Mouse (Mus musculus) 3T3-L1 (cell line): Measurements from ENCODE around the gene Spats2.
A peak's percentile ranks its signal among the peaks of the same experiment; 100 is the strongest.

Experiments used
- DNase-seq: peaks from one replicate; pipeline ENCODE4 v3.0.0-alpha.2; 2015; ENCODE audit warnings: low read depth, low spot score

The Spats2 gene

GRCm38 (mm10) chr15:99097840-99098492 lies 27.8 kb upstream of the Spats2 start:
- DNase-seq: no peak

DNA sequence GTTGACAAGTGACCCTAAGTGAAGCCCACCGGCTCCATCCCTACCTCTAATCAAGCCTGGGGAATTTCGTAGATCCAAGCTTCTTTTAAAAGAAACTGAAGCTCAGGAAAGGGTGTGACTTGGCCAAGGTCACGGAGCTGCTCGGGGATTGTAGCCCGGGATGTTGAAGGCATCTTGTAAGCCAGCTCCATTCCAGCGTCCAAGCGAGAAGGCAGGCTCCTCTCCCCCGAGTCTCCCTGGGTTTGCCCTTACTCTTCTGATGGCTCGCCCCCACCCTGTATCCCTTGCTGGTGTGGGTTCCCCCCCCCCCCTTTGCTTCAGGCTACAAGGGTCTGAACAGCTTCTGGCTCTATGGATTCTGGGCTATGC lies 27.2 kb upstream of the Spats2 start:
- DNase-seq: no peak

- DNase-seq: peak; percentile 71
Measured at GRCm38 (mm10) chr15:99099139-99099556, 26.6 kb upstream of the Spats2 start.

- DNase-seq: peak; percentile 26
Measured at GRCm38 (mm10) chr15:99099984-99100383, 25.7 kb upstream of the Spats2 start.

DNA sequence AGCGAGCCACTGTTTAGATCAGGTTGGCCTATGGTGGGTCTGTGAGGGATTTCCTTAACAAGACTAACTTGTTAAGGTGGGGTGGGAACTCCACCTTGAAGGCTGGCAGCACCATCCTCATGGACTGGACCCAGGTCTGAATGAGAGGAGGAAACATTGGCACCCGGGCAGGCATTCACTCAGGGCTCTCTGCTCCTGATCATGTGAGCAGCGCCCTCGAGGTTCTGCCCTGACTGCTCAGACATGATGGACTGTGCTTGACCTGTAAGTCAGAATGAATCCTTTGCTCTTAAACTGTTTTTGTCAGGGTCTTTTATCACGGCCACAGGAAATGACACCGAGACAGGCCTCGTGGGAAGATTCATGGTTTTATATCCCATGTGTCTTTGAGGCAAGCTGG lies 20.5 kb upstream of the Spats2 start:
- DNase-seq: no peak

- DNase-seq: no peak
Measured at GRCm38 (mm10) chr15:99107866-99108265, 17.9 kb upstream of the Spats2 start.

DNA sequence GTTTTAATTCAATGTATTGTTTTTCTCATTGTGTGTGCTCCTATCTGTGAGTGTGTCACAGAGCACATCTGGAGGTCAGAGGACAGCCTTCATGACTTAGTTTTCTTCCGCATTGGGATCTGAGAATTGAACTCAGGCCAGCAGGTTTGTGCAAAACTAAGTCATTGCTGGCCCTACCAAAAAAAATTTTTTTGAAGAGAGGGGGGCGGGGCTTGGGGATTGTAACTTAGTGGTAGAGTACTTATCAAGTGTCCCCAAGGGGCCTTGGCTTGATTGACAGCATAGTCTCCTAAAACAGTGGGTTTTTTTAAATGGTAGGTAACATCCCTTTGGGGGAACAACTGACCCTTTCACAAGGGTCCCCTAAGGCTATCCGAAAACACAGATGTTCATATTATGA lies 14.6 kb upstream of the Spats2 start:
- DNase-seq: peak; percentile 44

DNA sequence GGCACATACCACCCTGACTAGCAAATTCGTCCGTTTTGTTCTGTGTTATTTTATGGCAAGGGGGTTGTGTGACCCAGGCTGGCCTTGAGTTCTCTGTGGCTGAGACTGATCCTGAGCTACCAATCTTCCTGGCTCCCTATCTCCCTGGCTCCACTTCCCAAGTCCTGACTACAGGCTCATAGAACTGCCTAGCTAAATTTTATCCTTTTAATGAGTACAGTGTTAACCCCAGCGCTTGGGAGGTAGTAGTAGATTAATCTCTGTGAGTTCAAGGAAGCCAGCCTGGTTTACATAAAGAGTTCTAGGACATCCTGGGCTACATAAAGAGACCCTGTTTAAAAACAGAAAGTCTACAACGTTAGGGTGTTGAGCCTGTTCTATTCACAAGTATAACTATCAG lies 13.9 kb upstream of the Spats2 start:
- no peak for DNase-seq

DNA sequence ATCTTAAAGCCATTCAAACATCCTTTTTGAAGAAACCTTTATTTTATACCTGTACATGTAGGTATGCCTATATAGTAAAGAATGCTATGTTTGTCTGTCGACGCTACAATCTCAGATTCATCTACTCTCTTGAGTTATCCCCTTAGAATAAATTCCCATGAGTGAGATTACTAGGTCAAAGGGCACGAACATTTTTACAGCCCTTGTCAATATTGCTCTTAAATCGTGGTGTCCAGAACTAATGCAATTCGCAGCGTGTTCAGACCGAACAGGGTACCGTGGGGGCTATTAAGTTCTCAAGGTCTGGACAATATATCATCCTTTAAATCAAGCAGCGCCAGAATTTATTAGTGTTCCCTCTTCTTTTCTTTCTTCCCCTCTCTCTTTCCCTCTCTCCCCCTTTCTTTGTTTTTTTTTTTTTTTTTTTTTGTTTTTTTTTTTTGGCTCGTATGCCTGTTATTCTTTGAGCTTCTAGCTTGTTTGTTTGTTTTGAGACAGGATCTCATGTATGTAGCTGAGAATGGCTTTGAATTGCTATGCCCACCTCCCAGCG lies 12.8 kb upstream of the Spats2 start:
- DNase-seq: no peak

DNA sequence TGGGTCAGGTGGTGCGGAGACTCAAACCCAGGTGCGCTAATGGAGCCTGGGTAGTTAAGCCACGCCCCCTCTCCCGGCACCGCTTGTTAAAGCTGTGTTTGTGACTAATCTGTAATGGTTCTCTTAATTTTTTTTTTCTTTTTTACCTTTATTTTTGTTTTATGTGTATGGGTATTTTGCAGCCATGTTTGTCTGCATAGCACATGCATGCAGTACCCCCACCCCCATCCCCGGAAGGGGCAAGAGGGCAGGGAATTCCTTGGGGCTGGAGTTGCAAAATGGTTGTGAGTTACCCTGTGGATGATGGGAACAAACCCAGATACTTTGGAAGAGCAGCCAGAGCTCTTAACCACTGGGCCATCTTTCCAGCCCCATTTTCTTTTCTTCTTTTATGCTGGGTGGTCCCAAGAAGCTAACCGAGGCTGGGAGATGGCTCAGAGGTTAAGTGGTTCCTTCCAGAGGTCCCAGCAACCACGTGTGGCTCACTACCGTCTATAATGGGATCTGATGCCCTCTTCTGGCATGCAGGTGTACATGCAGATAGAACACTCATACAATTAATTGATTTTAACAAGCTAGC lies 12.2 kb upstream of the Spats2 start:
- peak; percentile 40 for DNase-seq

GRCm38 (mm10) chr15:99114312-99115064 lies 11.2 kb upstream of the Spats2 start:
- no peak for DNase-seq

GRCm38 (mm10) chr15:99115065-99115423 lies 10.7 kb upstream of the Spats2 start:
- no peak for DNase-seq

GRCm38 (mm10) chr15:99116539-99116938 lies 9.2 kb upstream of the Spats2 start:
- no peak for DNase-seq

DNA sequence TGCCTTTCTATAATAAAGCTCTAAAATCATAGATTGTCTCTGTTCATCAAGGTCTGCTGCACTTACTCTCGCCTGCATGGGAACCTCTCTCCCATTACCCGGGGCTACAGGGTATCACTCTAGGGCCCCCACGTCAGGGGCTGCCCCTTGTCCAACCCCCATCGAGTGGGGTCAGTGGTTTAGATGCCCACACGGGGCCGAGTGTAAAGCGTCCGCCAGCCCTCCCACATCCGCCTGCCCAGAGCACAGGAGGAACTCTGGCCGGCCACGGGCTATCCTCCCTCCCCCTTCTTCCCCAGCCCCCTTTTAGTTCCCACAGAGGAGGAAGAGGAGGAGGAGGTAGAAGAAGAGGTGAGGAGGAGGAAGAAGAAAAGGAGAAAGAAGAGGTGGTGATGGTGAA lies 4.9 kb upstream of the Spats2 start:
- DNase-seq: no peak

GRCm38 (mm10) chr15:99122642-99123041 lies 3.1 kb upstream of the Spats2 start:
- peak; percentile 36 for DNase-seq

DNA sequence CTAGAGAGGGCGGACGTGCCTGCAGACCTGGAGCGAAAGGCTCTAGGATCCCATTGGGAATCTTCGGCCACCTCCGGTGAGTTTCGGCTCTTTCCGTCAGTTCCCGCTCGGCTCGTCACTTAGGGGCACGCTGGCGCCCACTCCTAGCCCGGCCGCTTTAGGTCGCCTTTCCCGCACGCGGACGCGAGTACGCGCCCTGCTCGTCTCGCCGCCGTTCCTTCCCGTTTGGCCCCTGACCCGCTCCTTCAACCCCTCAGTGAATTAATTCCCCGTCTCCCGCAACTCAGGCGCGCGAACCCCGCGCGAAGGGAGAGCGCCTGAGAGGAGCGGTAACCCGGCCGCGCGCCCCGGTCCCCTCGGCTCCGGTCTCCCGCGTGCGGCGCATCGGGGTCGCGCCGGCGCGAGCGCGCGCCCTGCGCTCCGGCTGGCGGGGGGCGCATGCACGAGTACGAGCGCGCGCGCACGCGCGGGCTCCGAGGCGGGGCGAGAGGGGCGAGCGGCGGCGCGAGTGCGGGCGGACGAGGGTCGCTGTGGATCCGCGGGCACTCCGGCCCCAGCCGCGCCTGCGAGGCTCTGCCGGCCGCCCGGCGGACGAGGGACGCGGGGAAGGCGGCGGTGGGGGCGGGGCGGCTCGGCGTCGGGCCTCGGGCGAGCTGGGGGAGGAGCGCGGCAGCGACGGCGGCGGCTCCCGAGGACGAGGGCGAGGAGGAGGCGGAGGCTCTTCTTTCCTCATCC lies 532 bp downstream of the Spats2 start:
- peak; percentile 71 for DNase-seq

- DNase-seq: peak; percentile 51
Measured at GRCm38 (mm10) chr15:99126816-99127365, 1.2 kb downstream of the Spats2 start.

DNA sequence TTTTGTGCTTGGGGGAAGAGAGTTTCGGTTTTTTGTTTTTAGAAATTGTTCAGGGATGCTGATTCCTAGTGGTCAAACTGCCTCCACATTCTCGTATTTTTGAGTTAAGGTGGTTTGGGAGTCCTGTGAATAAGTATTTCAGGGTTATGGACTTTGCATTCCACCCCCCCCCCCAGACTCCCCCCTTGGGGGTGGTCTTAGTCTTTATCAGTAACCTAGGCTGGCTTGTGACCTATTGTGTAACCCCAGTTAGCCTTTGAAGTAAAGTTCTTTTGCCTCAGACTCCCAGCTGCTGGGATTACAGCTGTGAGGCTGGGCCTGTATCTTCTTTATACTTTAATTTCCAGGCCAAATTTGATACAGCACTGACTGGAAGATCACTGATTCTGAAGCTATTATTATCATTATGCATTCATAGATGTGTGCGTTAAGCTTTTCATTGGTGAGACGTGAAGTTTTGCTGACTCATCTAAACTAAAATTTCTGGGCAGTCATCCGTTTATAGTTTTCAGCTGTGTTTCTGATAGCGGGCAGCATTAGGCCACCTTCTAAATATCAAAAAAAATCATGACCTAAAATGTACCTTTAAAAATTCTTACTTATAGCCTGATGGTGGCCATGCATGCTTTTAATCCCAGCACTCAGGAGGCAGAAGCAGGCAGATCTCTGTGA lies 2.3 kb downstream of the Spats2 start:
- DNase-seq: no peak

DNA sequence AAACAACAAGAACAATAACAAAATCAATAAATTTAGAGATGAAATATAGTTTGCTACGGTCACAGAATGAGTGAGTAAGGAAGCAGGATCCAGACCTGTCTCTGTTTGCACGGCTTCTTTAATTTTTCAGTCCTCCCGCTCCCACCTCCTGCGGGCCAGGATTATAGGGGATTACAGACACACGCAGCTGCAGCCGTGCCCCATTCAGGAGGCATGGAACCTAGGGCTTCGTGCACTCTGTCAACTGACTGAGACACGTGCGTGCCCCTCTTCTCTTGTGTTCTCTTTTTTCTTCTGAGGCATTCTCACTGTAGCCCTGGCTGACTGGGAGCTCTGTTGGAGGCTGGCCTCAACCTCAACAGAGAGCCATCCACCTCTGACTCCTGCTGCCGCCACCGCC lies 3.7 kb downstream of the Spats2 start:
- DNase-seq: no peak

GRCm38 (mm10) chr15:99129956-99130910 lies 4.5 kb downstream of the Spats2 start:
- no peak for DNase-seq
